Comparison of ENCODE assay signal across 28 mouse cellular contexts in genomic region chr2:70315734-70316133, GRCm38 (mm10).
DNase-seq lines count a peak whose midpoint lies in the region; ATAC-seq and TF ChIP-seq lines count a peak whose summit lies in the region.
"Had no signal": no experiment of that assay in that cellular context is flagged by ENCODE, and none has a peak within 500 bp of the region (broad histone marks: within the 10 kb centered on the region; RNA-seq: fewer than 3 reads in every experiment).

No protein-coding gene starts in this region.

- peaks cover 31% of the 10 kb centered on the region for H3K4me1 ChIP-seq in heart, embryonic 11.5 days (ENCODE audit: control insufficient read depth, insufficient read depth, low read length)
- H3K4me1 ChIP-seq in heart, embryonic 16.5 days (ENCODE audit: control insufficient read depth, insufficient read depth, low read length): peaks cover 30% of the 10 kb centered on the region
- 0 out of 2 replicates have a peak, but pooled peaks cover 3% of the 10 kb centered on the region for H3K4me1 ChIP-seq in kidney, postnatal 0 days (replicated peaks; ENCODE audit: insufficient read depth, low read length)
- no peaks in the 10 kb centered on the region for H3K4me1 ChIP-seq in kidney, embryonic 14.5 days (ENCODE audit: control insufficient read depth, insufficient read depth, low read length)
- H3K4me1 ChIP-seq: limb, embryonic 12.5 days; liver, embryonic 15.5 days had no signal

- no peaks in the 10 kb centered on the region for H3K9me3 ChIP-seq in heart, embryonic 11.5 days (replicated peaks; ENCODE audit: control insufficient read depth, low read length)
- no peaks in the 10 kb centered on the region for H3K9me3 ChIP-seq in heart, embryonic 16.5 days (replicated peaks; ENCODE audit: control insufficient read depth, low read length)
- no peaks in the 10 kb centered on the region for H3K9me3 ChIP-seq in kidney, postnatal 0 days (replicated peaks; ENCODE audit: low read length)
- H3K9me3 ChIP-seq in kidney, embryonic 14.5 days (ENCODE audit: control insufficient read depth, low read length): no peaks in the 10 kb centered on the region
- H3K9me3 ChIP-seq: embryonic facial prominence, embryonic 12.5 days; hindbrain, embryonic 10.5 days; hindbrain, embryonic 15.5 days; limb, embryonic 12.5 days; liver, embryonic 15.5 days; midbrain, embryonic 10.5 days had no signal

- no peaks in the 10 kb centered on the region for H3K36me3 ChIP-seq in heart, embryonic 11.5 days (ENCODE audit: control insufficient read depth, insufficient read depth, low read length)
- H3K36me3 ChIP-seq in heart, embryonic 16.5 days (ENCODE audit: control insufficient read depth, insufficient read depth): no peaks in the 10 kb centered on the region
- H3K36me3 ChIP-seq in kidney, postnatal 0 days (ENCODE audit: insufficient read depth, low read length): no peaks in the 10 kb centered on the region
- no peaks in the 10 kb centered on the region for H3K36me3 ChIP-seq in kidney, embryonic 14.5 days (ENCODE audit: control insufficient read depth, insufficient read depth, low read length)
- H3K36me3 ChIP-seq: embryonic facial prominence, embryonic 12.5 days; hindbrain, embryonic 10.5 days; hindbrain, embryonic 15.5 days; limb, embryonic 12.5 days; liver, embryonic 15.5 days; midbrain, embryonic 10.5 days had no signal

- ATAC-seq in heart, embryonic 11.5 days (replicated peaks; ENCODE audit: insufficient number of reproducible peaks, low FRiP score, low TSS enrichment): no peak; the same call in 1 of the 2 replicates
- ATAC-seq in heart, embryonic 16.5 days (replicated peaks; ENCODE audit: extremely low read depth, insufficient read depth, low FRiP score): no peak
- peak; percentile 91 for ATAC-seq in kidney, postnatal 0 days (replicated peaks; ENCODE audit: low FRiP score, low read depth)
- ATAC-seq in kidney, embryonic 14.5 days (ENCODE audit: low FRiP score, low TSS enrichment): no peak
- ATAC-seq: CD4-positive, CD25-positive, alpha-beta regulatory T cell, adult 4 months; inflammation-experienced regulatory T-cells, adult 6 months; midbrain, embryonic 16.5 days had no signal

- H3K4me2 ChIP-seq in heart, embryonic 11.5 days: peak overlapping the region; percentile 51
- H3K4me2 ChIP-seq in heart, embryonic 16.5 days (ENCODE audit: low read depth, low read length): peak overlapping the region; percentile 49; the same call in 1 of the 2 replicates
- no peak overlapping the region for H3K4me2 ChIP-seq in kidney, postnatal 0 days (ENCODE audit: low read length)
- no peak overlapping the region for H3K4me2 ChIP-seq in kidney, embryonic 14.5 days (replicated peaks; ENCODE audit: low read depth, low read length)
- H3K4me2 ChIP-seq: embryonic facial prominence, embryonic 12.5 days; hindbrain, embryonic 15.5 days; limb, embryonic 12.5 days; liver, embryonic 15.5 days; lung, embryonic 14.5 days had no signal

- WGBS in heart, embryonic 11.5 days (ENCODE audit: insufficient replicate concordance): 65% methylated on average over 3 of the region's 3 CpGs
- WGBS in heart, embryonic 16.5 days: 74% methylated on average over 3 of the region's 3 CpGs
- WGBS in kidney, postnatal 0 days: 77% methylated on average over 3 of the region's 3 CpGs
- 69% methylated on average over 3 of the region's 3 CpGs for WGBS in kidney, embryonic 14.5 days

- no peaks in the 10 kb centered on the region for H3K27me3 ChIP-seq in heart, embryonic 11.5 days (ENCODE audit: control insufficient read depth, insufficient read depth, low read length)
- no peaks in the 10 kb centered on the region for H3K27me3 ChIP-seq in heart, embryonic 16.5 days (ENCODE audit: control insufficient read depth, insufficient read depth, low read length)
- no peaks in the 10 kb centered on the region for H3K27me3 ChIP-seq in kidney, postnatal 0 days (ENCODE audit: insufficient read depth, low read length)
- no peaks in the 10 kb centered on the region for H3K27me3 ChIP-seq in kidney, embryonic 14.5 days (ENCODE audit: control insufficient read depth, insufficient read depth, low read length)
- H3K27me3 ChIP-seq: hindbrain, embryonic 15.5 days; liver, embryonic 15.5 days had no signal

- TF ChIP-seq CTCF in kidney, postnatal 0 days (IDR thresholded peaks at IDR 0.05; ENCODE audit: low read depth): no peak

- H3K9ac ChIP-seq in heart, embryonic 11.5 days (ENCODE audit: low read depth, low read length): no peak overlapping the region
- no peak overlapping the region for H3K9ac ChIP-seq in heart, embryonic 16.5 days (ENCODE audit: low read length)
- H3K9ac ChIP-seq in kidney, postnatal 0 days (ENCODE audit: low read depth, low read length): no peak overlapping the region
- no peak overlapping the region for H3K9ac ChIP-seq in kidney, embryonic 14.5 days (ENCODE audit: low read depth, low read length)
- H3K9ac ChIP-seq: embryonic facial prominence, embryonic 12.5 days; hindbrain, embryonic 15.5 days; limb, embryonic 12.5 days; liver, embryonic 15.5 days; lung, embryonic 14.5 days had no signal

- peak overlapping the region; percentile 77 for H3K27ac ChIP-seq in heart, embryonic 11.5 days (ENCODE audit: low read depth, low read length)
- H3K27ac ChIP-seq in heart, embryonic 16.5 days (ENCODE audit: low read length): peak overlapping the region; percentile 20; the same call in 1 of the 2 replicates
- H3K27ac ChIP-seq in kidney, postnatal 0 days: no peak overlapping the region
- H3K27ac ChIP-seq in kidney, embryonic 14.5 days (ENCODE audit: low read depth, low read length): no peak overlapping the region
- H3K27ac ChIP-seq: embryonic facial prominence, embryonic 12.5 days; gastrocnemius, adult 2 months; hindbrain, embryonic 10.5 days; hindbrain, embryonic 15.5 days; limb, embryonic 12.5 days; liver, embryonic 15.5 days; midbrain, embryonic 10.5 days had no signal

- H3K4me3 ChIP-seq in heart, embryonic 11.5 days (ENCODE audit: low read depth, low read length): peak overlapping the region; percentile 9; the same call in 1 of the 2 replicates
- H3K4me3 ChIP-seq in heart, embryonic 16.5 days (ENCODE audit: low read length): no peak overlapping the region
- H3K4me3 ChIP-seq in kidney, postnatal 0 days (replicated peaks; ENCODE audit: low read depth, low read length): no peak overlapping the region
- H3K4me3 ChIP-seq in kidney, embryonic 14.5 days (ENCODE audit: low read length): no peak overlapping the region
- H3K4me3 ChIP-seq: embryonic facial prominence, embryonic 12.5 days; gastrocnemius, adult 2 months; hindbrain, embryonic 10.5 days; hindbrain, embryonic 15.5 days; limb, embryonic 12.5 days; liver, embryonic 15.5 days; midbrain, embryonic 10.5 days had no signal

- no peak for DNase-seq in heart, adult 18-20 months
- no peak for DNase-seq in heart, postnatal 36 days
- no peak for DNase-seq in kidney, postnatal 0 days (ENCODE audit: low spot score)
- no peak for DNase-seq in lung, postnatal 10 days
- DNase-seq: adrenal gland, postnatal 25 days; cerebellum, adult 11-12 months; cerebellum, adult 9-11 months; embryo, embryonic 11 days; gastrocnemius, adult 2 months; gastrocnemius, postnatal 36 days; kidney, postnatal 14 days; lung, embryonic 14.5 days; right cerebral cortex, postnatal 25 days; spleen, adult 18-20 months; thymus, adult 2 months; thymus, postnatal 36 days had no signal

- intact Hi-C loops in heart, postnatal 36 days (cut with DNase I): no loop called here

Comparison
In these comparisons a context has a peak if more than half of its experiments do, and no peak if none do; other contexts are left out.
1. H3K27ac ChIP-seq: peak in heart, embryonic 11.5 days (single experiment) and heart, embryonic 16.5 days (single experiment); none in kidney, postnatal 0 days (single experiment) and kidney, embryonic 14.5 days (single experiment).
2. H3K4me2 ChIP-seq: peak in heart, embryonic 11.5 days (single experiment) and heart, embryonic 16.5 days (single experiment); none in kidney, postnatal 0 days (single experiment) and kidney, embryonic 14.5 days (single experiment).